Mouse (Mus musculus): ENCODE results near the gene Tmem145. TPM values are rescaled to one million over a fixed set of nuclear protein-coding genes. Genes with fewer than 3 reads are reported as not detected.

Tmem145 gene
- total RNA-seq, 2 experiments from 2014 or later: not detected

- ATAC-seq (ENCODE audit: poor library complexity, severe bottlenecking): no peak
Observed at GRCm38 (mm10) chr7:25290911-25291310, 15.0 kb upstream of the Tmem145 start.

DNA sequence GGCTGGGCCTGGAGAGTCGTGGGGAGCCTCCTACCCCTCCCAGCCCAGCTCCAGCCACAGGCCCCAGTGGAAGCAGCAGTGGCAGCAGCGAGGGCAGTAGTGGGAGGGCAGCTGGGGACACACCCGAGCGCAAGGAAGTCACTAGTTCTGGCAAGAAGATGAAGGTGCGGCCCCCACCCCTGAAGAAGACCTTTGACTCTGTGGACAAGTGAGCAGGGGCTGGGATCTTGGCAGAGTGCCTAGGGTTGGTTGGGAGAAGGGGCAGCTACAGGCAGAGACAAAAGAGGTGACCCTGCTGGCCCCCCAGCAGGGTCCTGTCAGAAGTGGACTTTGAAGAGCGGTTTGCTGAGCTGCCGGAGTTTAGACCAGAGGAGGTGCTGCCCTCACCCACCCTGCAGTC lies 13.8 kb upstream of the Tmem145 start:
- ATAC-seq (ENCODE audit: poor library complexity, severe bottlenecking): no peak

DNA sequence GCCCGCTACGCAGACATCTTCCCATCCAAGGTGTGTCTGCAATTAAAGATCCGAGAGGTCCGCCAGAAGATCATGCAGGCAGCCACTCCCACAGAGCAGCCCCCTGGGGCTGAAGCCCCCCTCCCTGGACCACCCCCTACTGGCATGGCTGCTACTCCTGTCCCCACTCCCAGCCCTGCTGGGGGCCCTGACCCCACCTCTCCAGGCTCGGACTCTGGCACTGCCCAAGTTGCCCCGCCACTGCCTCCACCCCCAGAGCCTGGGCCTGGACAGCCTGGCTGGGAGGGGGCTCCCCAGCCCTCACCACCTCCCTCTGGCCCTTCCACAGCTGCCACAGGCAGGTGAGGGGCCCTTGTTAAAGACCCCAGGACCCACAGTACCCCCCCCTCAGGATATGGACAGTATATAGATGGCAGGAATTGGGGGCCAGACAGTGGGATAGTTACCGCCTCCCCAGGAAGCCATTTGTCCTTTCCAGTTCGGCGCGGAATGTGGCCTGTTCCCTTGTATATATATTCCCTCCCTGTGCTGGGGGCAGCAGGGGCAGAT lies 12.6 kb upstream of the Tmem145 start:
- no peak for ATAC-seq (ENCODE audit: poor library complexity, severe bottlenecking)

DNA sequence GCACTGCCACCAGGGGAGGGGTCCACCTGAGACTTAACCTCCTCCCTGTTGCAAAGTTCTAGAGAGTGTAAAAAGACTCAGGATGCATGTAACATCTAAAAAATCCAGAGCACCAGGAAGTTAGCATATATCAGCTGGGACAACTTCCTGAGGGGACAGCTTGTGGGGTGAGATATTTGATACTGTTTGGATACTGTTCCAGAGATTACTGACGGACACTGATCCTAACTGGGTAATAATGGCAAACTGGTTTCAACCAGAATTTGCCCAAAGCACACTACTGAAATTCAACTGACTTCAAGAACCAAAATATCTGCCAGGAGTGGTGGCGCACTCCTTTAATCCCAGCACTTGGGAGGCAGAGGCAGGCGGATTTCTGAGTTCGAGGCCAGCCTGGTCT lies 11.4 kb upstream of the Tmem145 start:
- no peak for ATAC-seq (ENCODE audit: poor library complexity, severe bottlenecking)

DNA sequence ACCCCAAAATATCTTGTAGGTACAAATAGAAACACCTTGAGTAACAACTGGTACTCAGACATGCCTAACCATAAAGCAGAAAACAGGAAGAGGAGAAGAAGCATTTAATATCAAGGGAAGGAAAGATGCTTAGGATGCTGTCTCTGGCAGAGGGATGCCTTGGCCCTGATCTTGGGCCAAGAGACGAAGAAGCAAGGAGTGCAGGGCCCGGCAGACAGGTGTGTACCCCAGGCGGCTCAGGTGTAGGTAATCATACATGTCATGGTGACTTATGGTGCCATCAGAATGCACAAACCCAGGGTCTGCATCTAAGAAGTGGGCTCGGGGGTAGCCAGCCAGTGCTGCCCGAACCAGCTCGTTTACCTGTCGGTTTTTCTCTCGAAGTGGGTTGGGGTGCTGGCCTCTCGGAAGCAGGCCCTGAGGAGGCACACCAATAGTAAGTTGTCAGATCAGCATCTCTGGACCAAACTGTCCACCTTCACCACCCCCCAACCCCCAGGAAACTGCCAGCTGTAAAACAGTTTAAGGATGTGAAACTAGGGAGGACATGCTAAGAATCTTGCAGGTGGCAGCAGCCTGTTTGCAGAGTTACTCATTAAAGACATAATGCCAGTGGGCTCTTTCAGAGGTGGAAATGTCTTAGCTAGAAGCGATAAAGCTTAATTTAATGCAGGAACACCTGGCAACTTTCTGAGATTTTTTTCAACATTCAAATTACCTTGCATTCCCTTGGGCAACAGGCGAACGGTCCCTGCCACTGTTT lies 10.8 kb upstream of the Tmem145 start:
- ATAC-seq (ENCODE audit: poor library complexity, severe bottlenecking): no peak

- ATAC-seq (ENCODE audit: poor library complexity, severe bottlenecking): peak; percentile 49
Observed at GRCm38 (mm10) chr7:25296945-25297453, 8.9 kb upstream of the Tmem145 start.

- ATAC-seq (ENCODE audit: poor library complexity, severe bottlenecking): peak; percentile 80
Observed at GRCm38 (mm10) chr7:25297454-25298325, 8.2 kb upstream of the Tmem145 start, which contains the start of gene Pafah1b3. Pafah1b3 (minus strand) TSS chr7:25297986.

DNA sequence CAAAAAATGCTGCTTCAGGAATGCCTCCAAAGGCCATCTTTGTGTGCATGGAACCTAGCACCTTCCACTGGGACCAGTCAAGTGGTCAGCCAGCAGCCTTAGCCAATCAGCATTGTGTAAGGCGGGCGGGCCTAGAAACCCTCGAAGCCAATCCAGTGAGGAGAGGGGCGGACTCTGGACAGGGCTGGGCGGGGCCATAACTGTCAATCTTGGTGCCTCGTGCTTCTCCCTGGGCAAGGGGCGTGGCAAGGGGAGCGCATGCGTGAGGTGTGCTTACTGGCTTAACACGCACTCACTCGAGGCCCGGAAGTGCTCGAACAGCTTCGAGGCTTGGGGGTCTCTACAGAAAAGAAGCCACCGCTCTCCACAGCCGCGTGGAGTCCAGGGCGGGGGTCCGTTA lies 4.8 kb upstream of the Tmem145 start, which contains the start of gene Prr19:
TSS of gene Prr19 (plus strand) at position 349 of the 400 bp plus-strand sequence.
- no peak for ATAC-seq (ENCODE audit: poor library complexity, severe bottlenecking)

GRCm38 (mm10) chr7:25303003-25303684 lies 2.8 kb upstream of the Tmem145 start:
- no peak for ATAC-seq (ENCODE audit: poor library complexity, severe bottlenecking)

DNA sequence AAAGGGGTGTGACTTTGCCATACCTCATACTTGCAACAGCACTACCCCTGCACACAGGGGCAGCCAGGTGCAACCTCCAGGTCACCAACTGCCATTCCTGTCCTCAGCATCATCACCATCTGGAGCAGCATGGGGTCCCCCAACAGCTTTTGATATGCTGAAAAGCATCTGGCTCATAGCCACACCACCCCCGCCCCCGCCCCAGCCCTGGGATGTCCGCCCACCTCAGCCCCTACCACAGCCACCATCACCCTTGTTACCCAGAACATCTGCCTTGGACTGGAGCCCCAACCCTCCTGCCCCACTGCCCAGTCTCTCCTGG lies 2.3 kb upstream of the Tmem145 start:
- no peak for ATAC-seq (ENCODE audit: poor library complexity, severe bottlenecking)

DNA sequence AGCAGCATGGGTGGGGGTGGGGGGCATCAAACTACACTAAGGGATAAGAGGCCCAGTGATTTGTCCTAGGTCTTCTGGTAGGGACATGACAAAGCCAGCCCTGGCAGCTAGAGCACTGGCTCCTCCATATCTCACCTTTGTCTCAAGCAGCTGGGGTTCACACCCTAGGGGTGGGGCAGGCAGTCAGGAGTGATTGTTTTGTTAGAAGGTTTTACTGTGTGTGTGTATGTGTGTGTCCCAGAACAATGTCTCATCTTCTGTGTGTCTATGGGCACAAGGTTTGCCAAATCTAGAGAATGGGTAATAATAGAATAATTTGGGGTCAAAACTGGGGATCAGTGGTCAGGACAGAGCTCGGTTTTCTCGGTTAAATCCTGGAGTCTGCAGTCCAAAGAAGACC lies 425 bp upstream of the Tmem145 start:
- ATAC-seq (ENCODE audit: poor library complexity, severe bottlenecking): no peak

DNA sequence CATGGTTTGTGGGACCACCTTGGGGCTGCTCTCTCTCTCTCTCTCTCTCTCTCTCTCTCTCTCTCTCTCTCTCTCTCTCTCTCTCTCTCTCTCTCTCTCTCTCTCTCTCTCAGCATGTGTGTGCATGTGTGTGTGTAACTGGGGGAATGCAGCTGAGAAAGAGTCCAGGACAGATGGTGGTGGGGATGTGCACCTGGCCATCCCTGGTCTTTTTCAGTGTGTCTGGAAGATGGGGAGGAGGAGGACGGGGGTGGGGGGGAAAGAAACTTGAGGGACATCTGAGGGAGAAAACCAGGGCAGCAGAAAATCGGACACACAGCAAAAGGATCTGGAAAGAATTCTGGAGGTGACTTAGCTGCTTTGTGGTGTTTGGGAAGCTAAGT lies 699 bp downstream of the Tmem145 start:
- no peak for ATAC-seq (ENCODE audit: poor library complexity, severe bottlenecking)

DNA sequence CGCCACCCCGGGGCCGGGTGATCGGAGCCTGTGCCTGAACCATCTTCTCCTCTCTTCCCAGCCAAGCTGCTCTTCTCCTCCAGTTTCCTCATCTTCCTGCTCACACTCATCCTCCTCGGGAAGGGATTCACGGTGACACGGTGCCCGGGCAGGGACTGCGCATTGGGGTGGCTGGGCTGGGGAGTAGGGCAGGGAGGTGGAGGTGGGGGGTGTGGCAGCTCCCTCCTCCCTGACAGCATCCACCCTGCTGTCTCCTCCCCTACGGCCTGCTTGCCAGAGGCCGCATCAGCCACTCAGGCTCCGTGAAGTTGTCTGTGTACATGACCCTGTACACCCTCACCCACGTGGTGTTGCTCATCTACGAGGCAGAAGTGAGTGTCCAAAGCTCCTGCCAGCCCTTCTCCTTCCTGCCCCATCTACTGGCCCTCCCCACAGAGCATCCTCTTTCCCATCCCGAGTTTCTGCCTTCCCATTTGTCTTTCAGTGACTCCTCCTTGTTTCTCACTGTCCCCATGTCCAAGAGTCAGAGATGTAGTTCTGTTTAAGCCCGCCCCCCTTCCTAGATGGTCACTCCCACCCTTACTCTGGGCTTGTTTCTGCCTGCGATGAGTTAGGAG lies 2.9 kb downstream of the Tmem145 start:
- no peak for ATAC-seq (ENCODE audit: poor library complexity, severe bottlenecking)

GRCm38 (mm10) chr7:25309425-25309824 lies 3.5 kb downstream of the Tmem145 start:
- no peak for ATAC-seq (ENCODE audit: poor library complexity, severe bottlenecking)

DNA sequence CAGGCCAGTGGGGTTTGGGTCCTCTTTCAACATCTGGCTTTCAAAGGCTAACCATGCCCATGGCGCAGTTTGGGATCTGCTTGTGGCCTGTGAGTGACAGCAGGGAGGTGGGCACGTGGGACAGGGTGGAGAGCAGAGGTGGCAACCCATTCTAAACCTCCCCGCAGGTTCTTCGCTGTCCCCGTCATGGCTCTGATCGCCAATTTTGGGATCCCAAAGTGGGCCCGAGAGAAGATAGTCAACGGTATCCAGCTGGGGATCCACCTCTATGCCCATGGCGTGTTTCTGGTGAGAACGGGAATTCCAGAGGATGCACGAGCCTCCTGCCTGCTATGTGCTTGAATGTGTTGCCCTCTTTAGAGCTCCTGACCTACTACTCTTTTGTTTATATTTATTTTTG lies 5.3 kb downstream of the Tmem145 start:
- no peak for ATAC-seq (ENCODE audit: poor library complexity, severe bottlenecking)

DNA sequence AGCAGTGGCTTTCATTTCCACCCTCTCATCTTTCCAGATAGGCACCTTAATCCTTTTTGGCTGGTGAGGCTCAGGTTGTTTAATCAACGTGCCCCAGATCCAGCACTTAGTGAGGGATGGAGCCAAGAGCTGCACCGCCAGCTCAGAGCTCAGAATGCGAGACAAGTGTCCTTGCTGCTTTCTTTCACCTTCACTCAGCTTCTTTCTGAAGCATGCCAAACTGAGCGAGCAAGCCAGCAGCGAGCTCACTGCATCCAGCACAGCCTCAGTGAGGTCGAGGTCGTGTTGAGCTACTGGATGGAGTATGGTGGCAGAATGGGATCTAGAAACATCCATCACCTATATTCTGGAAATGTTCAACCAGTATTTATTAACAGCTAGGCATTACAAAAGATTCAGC lies 7.4 kb downstream of the Tmem145 start:
- ATAC-seq (ENCODE audit: poor library complexity, severe bottlenecking): no peak

GRCm38 (mm10) chr7:25314606-25315305 lies 8.8 kb downstream of the Tmem145 start:
- ATAC-seq (ENCODE audit: poor library complexity, severe bottlenecking): no peak

- ATAC-seq (ENCODE audit: poor library complexity, severe bottlenecking): no peak
Observed at GRCm38 (mm10) chr7:25315306-25316041, 9.6 kb downstream of the Tmem145 start.
